Mouse (Mus musculus) limb, embryonic 14.5 days (tissue): ENCODE data around the gene Asah2. TPM values are rescaled to one million over a fixed set of nuclear protein-coding genes. Genes with fewer than 3 reads are reported as not detected.

ENCODE experiments used
- ATAC-seq: fragments of 200-750 bp; cut with Nextera tagmentation; 2 replicates; pipeline ENCODE4 v1.8.0; 2017; ENCODE audit warnings: low read depth, moderate number of reproducible peaks, moderate TSS enrichment; ENCODE audit not compliant: low FRiP score
- DNase-seq: peaks from one replicate; pipeline ENCODE4 v3.0.0-alpha.2; 2015; ENCODE audit warnings: low spot score
- H3K27ac ChIP-seq: fragments of 300-500 bp; sonication (generic); replicated peaks from 2 replicates; pipeline ENCODE4 v1.5.1; 2014; ENCODE audit warnings: low read depth, mild to moderate bottlenecking, low read length, moderate library complexity, mixed read lengths
- H3K27me3 ChIP-seq: fragments of 300-500 bp; sonication (generic); 2 replicates; pipeline ENCODE4 v1.6.1; 2014; ENCODE audit warnings: low read length, mixed read lengths; ENCODE audit not compliant: control insufficient read depth, insufficient read depth
- H3K36me3 ChIP-seq: fragments of 300-500 bp; sonication (generic); 2 replicates; pipeline ENCODE4 v1.6.1; 2014; ENCODE audit warnings: mild to moderate bottlenecking, low read length, moderate library complexity, mixed read lengths; ENCODE audit not compliant: control insufficient read depth, insufficient read depth
- H3K4me1 ChIP-seq: fragments of 300-500 bp; sonication (generic); 2 replicates; pipeline ENCODE4 v1.6.1; 2014; ENCODE audit warnings: antibody characterized with exemption, low read length, mixed read lengths; ENCODE audit not compliant: control insufficient read depth, insufficient read depth
- H3K4me2 ChIP-seq: fragments of 300-500 bp; sonication (generic); replicated peaks from 2 replicates; pipeline ENCODE4 v1.6.1; 2014; ENCODE audit warnings: low read depth, mild to moderate bottlenecking, low read length, moderate library complexity; ENCODE audit not compliant: severe bottlenecking
- H3K4me3 ChIP-seq: fragments of 300-500 bp; sonication (generic); replicated peaks from 2 replicates; pipeline ENCODE4 v1.5.1; 2014; ENCODE audit warnings: low read length
- H3K9ac ChIP-seq: fragments of 300-500 bp; sonication (generic); 2 replicates; pipeline ENCODE4 v1.6.1; 2014; ENCODE audit warnings: mild to moderate bottlenecking, low read depth, low read length, moderate library complexity; ENCODE audit not compliant: severe bottlenecking
- H3K9me3 ChIP-seq: fragments of 300-500 bp; sonication (generic); 2 replicates; pipeline ENCODE4 v1.6.1; 2016; ENCODE audit warnings: low read length; ENCODE audit not compliant: control insufficient read depth
- POLR2A ChIP-seq: fragments of 200-500 bp; IDR thresholded peaks from 2 replicates; pipeline ENCODE4 v1.8.0; 2012; ENCODE audit warnings: inconsistent platforms, mild to moderate bottlenecking, moderate library complexity, borderline replicate concordance; ENCODE audit not compliant: insufficient read depth, insufficient read length; ENCODE audit errors: extremely low read depth
- WGBS: fragments of 180-500 bp; shearing (Covaris S2); extraction: QIAGEN DNeasy Blood & Tissue Kit; methylation state at CpG from one replicate; pipeline ENCODE4 v1.1.7; 2014; 5-methylcytosine and 5-hydroxymethylcytosine counted together
- polyA plus RNA-seq, 2 experiments: library from polyadenylated mRNA; depleted of rRNA in 1 of 2; stranded (reverse) in 1 of 2; unstranded in 1 of 2; fragments of >200 nt; fragmentation: Nextera tagmentation in 1 of 2; extraction: Ambion mirVana in 1 of 2; gene quantifications; 2 replicates each; pipeline versions ENCODE4 v1.2.1 to v1.2.3; 2012 to 2014

Gene Asah2
- polyA plus RNA-seq, 2 experiments = 2.2 to 6.4 TPM

DNA sequence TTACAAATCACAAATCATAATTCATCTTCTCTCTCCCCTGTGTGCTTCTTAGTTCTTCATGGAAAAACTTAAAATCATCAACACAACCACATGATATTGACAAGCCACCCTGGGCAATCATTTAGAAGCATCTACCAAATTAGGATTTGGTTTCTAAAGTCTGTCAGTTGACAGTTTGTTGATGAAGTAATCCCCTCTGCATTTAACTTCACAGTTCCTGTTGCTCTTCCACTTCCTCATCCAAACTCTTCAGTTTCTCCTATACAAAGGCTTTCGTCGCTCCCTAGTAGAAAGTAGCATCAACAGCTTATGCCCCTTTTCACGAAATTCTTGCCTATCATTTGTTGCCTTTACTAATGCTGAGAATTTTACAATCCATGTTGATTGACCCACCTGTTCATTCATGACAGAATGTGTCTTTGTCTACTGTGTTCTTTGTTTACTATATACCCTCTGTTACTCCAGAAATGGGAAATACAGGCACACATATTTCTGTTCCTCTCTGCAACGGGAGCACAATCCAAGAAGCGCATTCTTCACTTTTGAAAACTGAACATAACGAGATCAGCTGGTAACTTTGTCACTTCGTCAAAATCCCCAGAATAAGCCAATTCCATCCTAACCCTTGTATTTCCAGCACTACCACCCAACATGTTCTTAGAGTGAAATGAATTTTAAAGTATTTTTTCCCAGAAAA, 157.1 kb downstream of the Asah2 start:
- H3K4me1 ChIP-seq = no peaks in the 10 kb centered on the region
- H3K27me3 ChIP-seq = no peaks in the 10 kb centered on the region
- 68% methylated on average over 7 of the region's 7 CpGs for WGBS
- no peak for TF ChIP-seq POLR2A
- H3K4me3 ChIP-seq = no peak overlapping the region
- no peak for ATAC-seq
- no peaks in the 10 kb centered on the region for H3K36me3 ChIP-seq
- H3K27ac ChIP-seq = no peak overlapping the region
- no peak overlapping the region for H3K9ac ChIP-seq
- no peaks in the 10 kb centered on the region for H3K9me3 ChIP-seq
- H3K4me2 ChIP-seq = no peak overlapping the region
- DNase-seq = no peak

Other genes starting within 250 kb of the Asah2 start
- gene A1cf, start 239.4 kb downstream of the Asah2 start, polyA plus RNA-seq (2012; rRNA removed) = not detected in 2 replicates
- gene A1cf, start 239.4 kb downstream of the Asah2 start, polyA plus RNA-seq (2014; fragmentation: Nextera tagmentation; extraction: Ambion mirVana) = not detected in 2 replicates